ENCODE assay signal across 31 mouse cellular contexts in genomic region chr5:106599482-106599881, GRCm38 (mm10). TPM values are rescaled to one million over a fixed set of nuclear protein-coding genes. Genes with fewer than 3 reads are reported as not detected.
DNase-seq lines count a peak whose midpoint lies in the region; ATAC-seq and TF ChIP-seq lines count a peak whose summit lies in the region.
"Had no signal": no experiment of that assay in that cellular context is flagged by ENCODE, and none has a peak within 500 bp of the region (broad histone marks: within the 10 kb centered on the region; RNA-seq: fewer than 3 reads in every experiment).

No protein-coding gene starts in this region.

- no peaks in the 10 kb centered on the region for H3K9me3 ChIP-seq in midbrain, embryonic 11.5 days (ENCODE audit: control insufficient read depth, low read length)
- no peaks in the 10 kb centered on the region for H3K9me3 ChIP-seq in midbrain, postnatal 0 days (ENCODE audit: low read length)
- H3K9me3 ChIP-seq: embryonic facial prominence, embryonic 13.5 days; forebrain, embryonic 15.5 days; heart, embryonic 15.5 days; liver, embryonic 13.5 days; neural tube, embryonic 13.5 days had no signal

- no peak overlapping the region for H3K4me3 ChIP-seq in midbrain, embryonic 11.5 days (ENCODE audit: low read depth, low read length)
- no peak overlapping the region for H3K4me3 ChIP-seq in midbrain, postnatal 0 days (ENCODE audit: low read depth, low read length)
- H3K4me3 ChIP-seq: embryonic facial prominence, embryonic 13.5 days; erythroblast, embryonic 14.5 days; forebrain, embryonic 15.5 days; heart, embryonic 15.5 days; liver, embryonic 13.5 days; neural tube, embryonic 13.5 days had no signal

- no peak overlapping the region for H3K9ac ChIP-seq in midbrain, embryonic 11.5 days (ENCODE audit: low read length)
- H3K9ac ChIP-seq in midbrain, postnatal 0 days (replicated peaks; ENCODE audit: low read length, poor library complexity, severe bottlenecking) = no peak overlapping the region
- H3K9ac ChIP-seq: embryonic facial prominence, embryonic 13.5 days; forebrain, embryonic 15.5 days; heart, embryonic 15.5 days; liver, embryonic 13.5 days; neural tube, embryonic 13.5 days had no signal

- peak; percentile 14 for DNase-seq in embryo, embryonic 10.5 days (ENCODE audit: low spot score)
- no peak for DNase-seq in embryo, embryonic 9.5 days (ENCODE audit: extremely low spot score)
- DNase-seq in left cerebral cortex, postnatal 4 days = peak; percentile 28
- no peak for DNase-seq in left cerebral cortex, adult 9 months (ENCODE audit: low spot score in 2 of 2)
- peak; percentile 83 for DNase-seq in midbrain, embryonic 11.5 days (ENCODE audit: low spot score, missing footprints)
- DNase-seq in midbrain, postnatal 0 days (ENCODE audit: low spot score) = peak; percentile 48
- DNase-seq in kidney, adult 9 months = no peak
- DNase-seq: adrenal gland, postnatal 25 days; cerebellum, adult 9-10 months; heart, postnatal 4 days; kidney, adult 2 months; kidney, postnatal 10 days; liver, embryonic 13.5 days; lung, adult 2 months; lung, postnatal 14 days; thymus, postnatal 25 days had no signal

- H3K27ac ChIP-seq in midbrain, embryonic 11.5 days (ENCODE audit: low read depth, low read length) = peak overlapping the region; percentile 5; the same call in 1 of the 2 replicates
- no peak overlapping the region for H3K27ac ChIP-seq in midbrain, postnatal 0 days (ENCODE audit: low read depth, low read length)
- H3K27ac ChIP-seq: embryonic facial prominence, embryonic 13.5 days; forebrain, embryonic 15.5 days; heart, embryonic 15.5 days; liver, embryonic 13.5 days; neural tube, embryonic 13.5 days had no signal

- no peak overlapping the region for H3K4me2 ChIP-seq in midbrain, embryonic 11.5 days
- H3K4me2 ChIP-seq in midbrain, postnatal 0 days (ENCODE audit: low read depth, low read length, poor library complexity, severe bottlenecking) = no peak overlapping the region
- H3K4me2 ChIP-seq: embryonic facial prominence, embryonic 13.5 days; forebrain, embryonic 15.5 days; heart, embryonic 15.5 days; liver, embryonic 13.5 days; neural tube, embryonic 13.5 days had no signal

- peak; percentile 86 for ATAC-seq in midbrain, embryonic 11.5 days (ENCODE audit: low FRiP score)
- ATAC-seq in midbrain, postnatal 0 days (ENCODE audit: low FRiP score) = no peak
- no peak for ATAC-seq in erythroid progenitor cell, adult 5-6 weeks (replicated peaks; ENCODE audit: low FRiP score, poor library complexity, severe bottlenecking)
- ATAC-seq: forebrain, embryonic 15.5 days had no signal

- no peak for TF ChIP-seq CTCF in midbrain, postnatal 0 days (IDR thresholded peaks at IDR 0.05)

- intact Hi-C loops in left cerebral cortex, postnatal 4 days (cut with DNase I) = no loop called here

- H3K27me3 ChIP-seq in midbrain, embryonic 11.5 days (ENCODE audit: control insufficient read depth, insufficient read depth, low read length) = no peaks in the 10 kb centered on the region
- H3K27me3 ChIP-seq in midbrain, postnatal 0 days (ENCODE audit: insufficient read depth, low read length) = no peaks in the 10 kb centered on the region
- H3K27me3 ChIP-seq: embryonic facial prominence, embryonic 13.5 days; forebrain, embryonic 15.5 days; heart, embryonic 15.5 days; liver, embryonic 13.5 days; neural tube, embryonic 13.5 days had no signal

- H3K36me3 ChIP-seq in midbrain, embryonic 11.5 days (ENCODE audit: control insufficient read depth, insufficient read depth, low read length) = no peaks in the 10 kb centered on the region
- peaks cover 5% of the 10 kb centered on the region; the same call in 1 of the 2 replicates for H3K36me3 ChIP-seq in midbrain, postnatal 0 days (ENCODE audit: insufficient read depth, low read length)
- H3K36me3 ChIP-seq: heart, embryonic 15.5 days had no signal

- WGBS in midbrain, embryonic 11.5 days = 58% methylated on average over 8 of the region's 8 CpGs
- 32% methylated on average over 8 of the region's 8 CpGs for WGBS in midbrain, postnatal 0 days

- H3K4me1 ChIP-seq in midbrain, embryonic 11.5 days (ENCODE audit: control insufficient read depth, insufficient read depth, low read length) = peaks cover 4% of the 10 kb centered on the region
- no peaks in the 10 kb centered on the region for H3K4me1 ChIP-seq in midbrain, postnatal 0 days (ENCODE audit: insufficient read depth, low read length)
- H3K4me1 ChIP-seq: embryonic facial prominence, embryonic 13.5 days; heart, embryonic 15.5 days; liver, embryonic 13.5 days had no signal

RNA-seq across cellular contexts. Expression of gene Gm17304, which starts 9.4 kb away (rescaled TPM):
- not detected for total RNA-seq in left cerebral cortex, postnatal 4 days (2021)
- polyA plus RNA-seq in midbrain, embryonic 11.5 days (2014; fragmentation: Nextera tagmentation; extraction: Ambion mirVana) = not detected in 2 replicates
- total RNA-seq in midbrain, postnatal 0 days (2014; rRNA removed) = not detected in 2 replicates
- polyA plus RNA-seq in midbrain, postnatal 0 days (2015; fragmentation: Nextera tagmentation; extraction: Ambion mirVana) = not detected in 2 replicates
- not detected in 2 replicates for total RNA-seq in erythroid progenitor cell, adult 5-6 weeks (2015; ENCODE audit: low replicate concordance)
- total RNA-seq in erythroid progenitor cell, adult 5-6 weeks (2017; ENCODE audit: low replicate concordance) = not detected in 2 replicates
- total RNA-seq: adrenal gland, postnatal 25 days; gastrocnemius, adult 18-20 months; gastrocnemius, postnatal 4 days; heart, postnatal 4 days; layer of hippocampus, adult 18-20 months; left cerebral cortex, postnatal 25 days; megakaryocyte progenitor cell, adult 5-6 weeks had no signal
- polyA plus RNA-seq: embryonic facial prominence, embryonic 13.5 days; erythroblast, embryonic 14.5 days; forebrain, embryonic 15.5 days; heart, embryonic 15.5 days; intestine, embryonic 14.5 days; kidney, adult 2 months; limb, embryonic 14.5 days; liver, embryonic 13.5 days; lung, adult 2 months; neural tube, embryonic 13.5 days; spleen, adult 2 months; testis, adult 2 months had no signal

Comparison
In these comparisons a context has a peak if more than half of its experiments do, and no peak if none do; other contexts are left out.
1. DNase-seq: peak in embryo, embryonic 10.5 days (single experiment), left cerebral cortex, postnatal 4 days (single experiment), midbrain, embryonic 11.5 days (single experiment) and midbrain, postnatal 0 days (single experiment); none in embryo, embryonic 9.5 days (single experiment), left cerebral cortex, adult 9 months (0 of 2) and kidney, adult 9 months (single experiment).